Mouse (Mus musculus): ENCODE results near the gene Ifna2.

DNA sequence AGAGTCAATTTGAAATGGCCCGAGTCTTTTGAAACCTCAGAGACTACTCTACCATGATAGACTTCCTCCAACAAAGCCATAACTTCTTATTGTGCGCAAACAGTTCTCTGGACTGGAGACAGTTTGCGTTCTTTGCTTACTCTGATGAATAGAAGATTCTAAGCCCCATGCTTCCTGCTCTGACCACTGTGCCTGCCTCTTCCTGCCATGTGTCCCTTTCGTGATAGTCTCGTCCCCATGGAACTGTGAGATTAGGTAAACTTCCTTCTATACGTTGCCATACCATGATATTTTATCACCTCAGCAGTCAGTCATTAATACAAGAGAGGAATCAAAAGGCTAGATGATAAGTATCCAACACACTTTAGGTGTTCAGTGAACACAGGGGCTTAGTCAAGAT, 43.0 kb upstream of the Ifna2 start:
- no peak for TF ChIP-seq CTCF (IDR thresholded peaks at IDR 0.05; ENCODE audit: low read depth)
- no peak for TF ChIP-seq EP300 (IDR thresholded peaks at IDR 0.05; ENCODE audit: low read depth)

Measured in liver, postnatal 0 days (tissue).